ENCODE assay signal across 8 mouse cellular contexts in the genomic region with DNA sequence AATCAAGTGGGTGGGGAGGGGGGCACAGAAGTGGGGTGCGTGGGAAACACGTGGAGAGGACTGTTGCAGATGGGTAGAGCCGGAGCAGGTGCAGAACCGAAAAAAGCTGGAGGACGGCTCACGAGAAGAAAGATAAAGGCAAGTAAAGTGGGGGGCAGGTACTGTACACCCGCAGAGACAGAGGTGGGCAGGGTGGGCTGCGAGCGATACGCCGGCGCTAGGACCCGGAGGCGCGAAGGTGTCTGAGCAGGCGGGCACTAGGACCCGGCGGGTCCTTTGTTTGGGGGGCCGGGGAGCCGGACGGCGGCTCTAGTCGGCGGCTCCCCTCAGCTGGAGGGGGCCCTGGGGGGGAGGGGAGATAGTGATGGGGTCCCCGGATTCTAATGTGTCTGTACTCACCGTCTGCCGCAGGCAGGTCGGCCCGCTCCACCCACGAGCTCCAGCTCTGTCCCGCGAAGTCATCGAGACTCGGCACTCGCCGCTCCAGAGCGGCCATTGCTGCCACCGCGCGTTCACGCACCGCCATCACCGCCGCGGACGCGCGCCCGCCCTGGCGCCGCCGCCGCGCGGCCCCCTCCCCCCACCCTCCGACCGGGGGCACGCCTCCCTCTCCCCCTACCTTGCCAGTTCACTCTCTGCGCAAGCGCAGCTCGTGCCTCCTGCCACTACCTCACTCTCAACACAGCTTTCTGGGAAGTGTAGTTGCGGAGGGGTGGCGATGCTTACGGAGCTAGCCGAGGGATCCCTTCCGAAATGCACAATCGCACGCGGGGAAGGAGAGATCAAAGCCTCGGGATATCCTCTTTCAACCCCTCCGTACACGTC. TPM values are rescaled to one million over a fixed set of nuclear protein-coding genes. Genes with fewer than 3 reads are reported as not detected.
A peak's percentile ranks its signal among the peaks of the same experiment; 100 is the strongest.
DNase-seq lines count a peak whose midpoint lies in the region; ATAC-seq and TF ChIP-seq lines count a peak whose summit lies in the region.

No protein-coding gene starts in this region.

- peak; percentile 95 for ATAC-seq in forebrain, embryonic 15.5 days (replicated peaks)
- peak; percentile 92 for ATAC-seq in neutrophil, adult 5-6 weeks (ENCODE audit: extremely low read depth, insufficient number of reproducible peaks, low FRiP score, poor library complexity, severe bottlenecking)

- peak overlapping the region; percentile 67 for H3K27ac ChIP-seq in ES-E14 (ENCODE audit: insufficient read depth, low read depth, low read length, poor library complexity, severe bottlenecking)
- H3K27ac ChIP-seq in forebrain, embryonic 15.5 days (replicated peaks) = peak overlapping the region; percentile 98

- DNase-seq in ES-E14 (ENCODE audit: low read depth, low spot score) = peak; percentile 95
- DNase-seq in cerebellum, adult 11-12 months = peak; percentile 97
- DNase-seq in heart, postnatal 25 days (ENCODE audit: low spot score) = peak; percentile 87
- DNase-seq in layer of hippocampus, adult 18-20 months (ENCODE audit: low spot score in 2 of 2) = peak; percentile 92 to 96
- peak; percentile 85 for DNase-seq in lung, adult 2 months
- peak; percentile 91 to 94 for DNase-seq in thymus, adult 18-20 months

- H3K9ac ChIP-seq in ES-E14 (ENCODE audit: insufficient read depth, low read depth, low read length, poor library complexity, severe bottlenecking) = peak overlapping the region; percentile 92
- H3K9ac ChIP-seq in forebrain, embryonic 15.5 days (replicated peaks) = peak overlapping the region; percentile 89

- no peak for TF ChIP-seq CTCF in lung, adult 2 months (IDR thresholded peaks at IDR 0.05; ENCODE audit: insufficient read depth, low read length)

- H3K4me3 ChIP-seq in ES-E14 (ENCODE audit: insufficient read depth in 1 of 2, low read depth in 1 of 2, low read length in 2 of 2, poor library complexity in 1 of 2, severe bottlenecking in 1 of 2) = peak overlapping the region; percentile 78 to 86
- peak overlapping the region; percentile 72 for H3K4me3 ChIP-seq in forebrain, embryonic 15.5 days
- peak overlapping the region; percentile 86 for H3K4me3 ChIP-seq in lung, adult 2 months (replicated peaks; ENCODE audit: extremely low read depth, low read depth, low read length)

- peaks cover 0 to 22% of the 10 kb centered on the region in 2 experiments; a peak in 2 of 4 replicates for H3K4me1 ChIP-seq in ES-E14 (ENCODE audit: control insufficient read depth in 2 of 2, insufficient read depth in 2 of 2, low read length in 2 of 2, poor library complexity in 1 of 2)
- H3K4me1 ChIP-seq in forebrain, embryonic 15.5 days = peaks cover 41% of the 10 kb centered on the region
- H3K4me1 ChIP-seq in lung, adult 2 months (ENCODE audit: control insufficient read depth, insufficient read depth, low read length) = peaks cover 6% of the 10 kb centered on the region

- under 1% methylated on average over 70 of the region's 72 CpGs for WGBS in forebrain, embryonic 15.5 days
- 1% methylated on average over 72 of the region's 72 CpGs for WGBS in lung, adult 2 months

- H3K36me3 ChIP-seq in ES-E14 (ENCODE audit: control insufficient read depth, insufficient read depth, low read length, poor library complexity, severe bottlenecking) = peaks cover 18% of the 10 kb centered on the region; the same call in 1 of the 2 replicates
- peaks cover 16% of the 10 kb centered on the region for H3K36me3 ChIP-seq in forebrain, embryonic 15.5 days

- H3K27me3 ChIP-seq in forebrain, embryonic 15.5 days = no peaks in the 10 kb centered on the region

- intact Hi-C loops in heart, postnatal 25 days (cut with DNase I) = loop anchor here (1.0 to 10.0 kb wide), 4 partner anchors 24 to 355 kb away; a partner anchor contains a TSS

- in situ Hi-C loops in ES-E14 (cut with MboI; ENCODE audit: low sequenced_read_pairs in 2 of 2, unreplicated experiment in 2 of 2) = no loop called here

- peak; percentile 86; the same call in 1 of the 2 replicates for TF ChIP-seq POLR2A in lung, adult 2 months (IDR thresholded peaks at IDR 0.05; ENCODE audit: borderline replicate concordance, extremely low read depth, low read depth, low read length)

- H3K9me3 ChIP-seq in ES-E14 (ENCODE audit: control insufficient read depth, insufficient read depth, low read depth, low read length) = no peaks in the 10 kb centered on the region
- H3K9me3 ChIP-seq in forebrain, embryonic 15.5 days = no peaks in the 10 kb centered on the region

- peak overlapping the region; percentile 95 for H3K4me2 ChIP-seq in forebrain, embryonic 15.5 days (replicated peaks)

TF ChIP-seq in ES-E14, 5 proteins besides CTCF, POLR2A, EP300 and RAD21:
- no peak for TF ChIP-seq CHD2 (IDR thresholded peaks at IDR 0.05; ENCODE audit: low read depth, low read length)
- TF ChIP-seq HCFC1 (IDR thresholded peaks at IDR 0.05; ENCODE audit: borderline replicate concordance, insufficient read depth, low read length) = peak; percentile 91
- TF ChIP-seq ZNF384 (IDR thresholded peaks at IDR 0.05; ENCODE audit: low read depth, low read length) = no peak
- no peak for TF ChIP-seq ZC3H11A (IDR thresholded peaks at IDR 0.05; ENCODE audit: borderline replicate concordance, low read depth, low read length)

RNA-seq across cellular contexts. Expression of a gene that starts 0.6 kb away (rescaled TPM):
- total RNA-seq in ES-E14 (2012; rRNA removed) = 9.1 and 9.5 TPM in 2 replicates
- 32.5 and 33.6 TPM in 2 replicates for polyA plus RNA-seq in forebrain, embryonic 15.5 days (2015; fragmentation: Nextera tagmentation; extraction: Ambion mirVana)
- 1 to 10 TPM; 2.4 to 3.3 TPM for total RNA-seq in heart, postnatal 25 days (2021)
- total RNA-seq in layer of hippocampus, adult 18-20 months (2021) = 10 to 100 TPM; 23.5 to 24.8 TPM
- 8.6 and 10.5 TPM in 2 replicates for polyA plus RNA-seq in lung, adult 2 months (2012; rRNA removed)
- total RNA-seq in neutrophil, adult 5-6 weeks (2017) = 5.8 and 7.3 TPM in 2 replicates

RNA-seq across cellular contexts. Expression of a gene that starts 9.1 kb away (rescaled TPM):
- total RNA-seq in ES-E14 (2012; rRNA removed) = 2.2 and 3.9 TPM in 2 replicates
- 4.4 and 4.5 TPM in 2 replicates for polyA plus RNA-seq in forebrain, embryonic 15.5 days (2015; fragmentation: Nextera tagmentation; extraction: Ambion mirVana)
- 1 to 10 TPM; 4.9 to 5.1 TPM for total RNA-seq in heart, postnatal 25 days (2021)
- 10 to 100 TPM; 17.4 TPM for total RNA-seq in layer of hippocampus, adult 18-20 months (2021)
- polyA plus RNA-seq in lung, adult 2 months (2012; rRNA removed) = 8.1 and 11.4 TPM in 2 replicates
- total RNA-seq in neutrophil, adult 5-6 weeks (2017) = 26.8 and 29.0 TPM in 2 replicates

RNA-seq across cellular contexts. Expression of a gene that starts 16.3 kb away (rescaled TPM):
- total RNA-seq in ES-E14 (2012; rRNA removed) = 0.62 and 1.6 TPM in 2 replicates
- 2.3 and 2.7 TPM in 2 replicates for polyA plus RNA-seq in forebrain, embryonic 15.5 days (2015; fragmentation: Nextera tagmentation; extraction: Ambion mirVana)
- under 1 TPM; 0.57 to 0.87 TPM for total RNA-seq in heart, postnatal 25 days (2021)
- 1 to 10 TPM; 2.8 to 3.2 TPM for total RNA-seq in layer of hippocampus, adult 18-20 months (2021)
- 0.18 and 3.1 TPM in 2 replicates for polyA plus RNA-seq in lung, adult 2 months (2012; rRNA removed)
- not detected in 2 replicates for total RNA-seq in neutrophil, adult 5-6 weeks (2017)

RNA-seq across cellular contexts. Expression of a gene that starts 24.0 kb away (rescaled TPM):
- 2.1 and 5.5 TPM in 2 replicates for total RNA-seq in ES-E14 (2012; rRNA removed)
- 9.9 and 11.7 TPM in 2 replicates for polyA plus RNA-seq in forebrain, embryonic 15.5 days (2015; fragmentation: Nextera tagmentation; extraction: Ambion mirVana)
- total RNA-seq in heart, postnatal 25 days (2021) = 10 to 100 TPM; 12.2 to 12.5 TPM
- total RNA-seq in layer of hippocampus, adult 18-20 months (2021) = 10 to 100 TPM; 71.6 to 76.8 TPM
- polyA plus RNA-seq in lung, adult 2 months (2012; rRNA removed) = 22.3 and 27.1 TPM in 2 replicates
- total RNA-seq in neutrophil, adult 5-6 weeks (2017) = 1.3 and 1.6 TPM in 2 replicates

RNA-seq across cellular contexts. Expression of a gene that starts 46.6 kb away (rescaled TPM):
- 172 and 248 TPM in 2 replicates for total RNA-seq in ES-E14 (2012; rRNA removed)
- polyA plus RNA-seq in forebrain, embryonic 15.5 days (2015; fragmentation: Nextera tagmentation; extraction: Ambion mirVana) = 260 and 271 TPM in 2 replicates
- 10 to 100 TPM; 52.5 to 53.8 TPM for total RNA-seq in heart, postnatal 25 days (2021)
- total RNA-seq in layer of hippocampus, adult 18-20 months (2021) = 10 to 100 TPM; 67.2 to 69.9 TPM
- 22.6 and 37.4 TPM in 2 replicates for polyA plus RNA-seq in lung, adult 2 months (2012; rRNA removed)
- 54.4 and 69.7 TPM in 2 replicates for total RNA-seq in neutrophil, adult 5-6 weeks (2017)

Comparison
In these comparisons a context has a peak if more than half of its experiments do, and no peak if none do; other contexts are left out.
1. Peak in every context shown above with its lines: DNase-seq, ATAC-seq, H3K4me3 ChIP-seq and H3K27ac ChIP-seq.